Mouse (Mus musculus) spleen, postnatal 36 days (tissue): ENCODE measurements around the gene Mybl2.

Source experiments
- DNase-seq, 2 experiments: peaks; one replicate each; pipeline ENCODE4 v3.0.0; 2022; ENCODE audit warnings: low spot score in 2 of 2, mixed read lengths in 1 of 2

The Mybl2 gene

GRCm38 (mm10) chr2:163111413-163112201 is 57.1 kb downstream of the Mybl2 start:
- no peak for DNase-seq

GRCm38 (mm10) chr2:163120626-163121352 is 66.3 kb downstream of the Mybl2 start:
- no peak for DNase-seq

DNA sequence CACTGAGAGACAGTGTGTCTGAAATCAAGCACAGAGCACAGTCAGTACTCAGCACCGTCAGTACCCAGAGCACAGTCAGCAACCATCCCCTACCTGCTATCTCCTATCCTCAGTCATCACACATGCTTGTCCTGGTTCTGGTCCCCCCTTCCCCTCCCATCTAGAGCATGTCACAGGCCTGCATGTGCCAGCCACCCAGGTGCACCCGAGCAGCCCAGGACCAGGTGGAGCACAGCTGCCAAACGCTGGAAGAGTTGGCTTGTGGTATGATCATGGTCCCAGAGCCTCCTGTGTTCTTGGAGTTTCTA is 66.8 kb downstream of the Mybl2 start:
- DNase-seq = no peak

DNA sequence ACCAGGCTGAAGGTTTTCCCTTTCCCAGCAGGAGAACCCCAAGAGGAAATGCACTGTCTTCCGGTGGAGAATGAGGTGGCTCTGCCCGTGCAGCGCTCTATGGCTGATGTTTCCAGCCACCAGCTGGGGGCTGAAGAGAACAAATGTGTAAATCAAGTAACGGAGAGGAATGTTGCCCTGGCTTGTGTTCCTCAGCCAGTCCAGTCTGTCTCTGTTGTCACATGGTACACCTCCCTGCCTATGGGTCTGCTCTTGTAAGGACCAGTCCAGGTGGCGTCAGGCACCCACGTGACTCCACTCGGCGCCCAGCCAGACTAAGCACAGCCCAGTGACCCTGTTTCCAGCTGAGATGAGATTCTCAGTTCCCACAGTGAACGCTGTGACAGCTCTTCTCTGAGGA is 67.8 kb downstream of the Mybl2 start:
- DNase-seq = no peak

GRCm38 (mm10) chr2:163123496-163123895 is 69.0 kb downstream of the Mybl2 start:
- no peak for DNase-seq

- no peak for DNase-seq
Measured at GRCm38 (mm10) chr2:163130837-163131236, 76.3 kb downstream of the Mybl2 start.

DNA sequence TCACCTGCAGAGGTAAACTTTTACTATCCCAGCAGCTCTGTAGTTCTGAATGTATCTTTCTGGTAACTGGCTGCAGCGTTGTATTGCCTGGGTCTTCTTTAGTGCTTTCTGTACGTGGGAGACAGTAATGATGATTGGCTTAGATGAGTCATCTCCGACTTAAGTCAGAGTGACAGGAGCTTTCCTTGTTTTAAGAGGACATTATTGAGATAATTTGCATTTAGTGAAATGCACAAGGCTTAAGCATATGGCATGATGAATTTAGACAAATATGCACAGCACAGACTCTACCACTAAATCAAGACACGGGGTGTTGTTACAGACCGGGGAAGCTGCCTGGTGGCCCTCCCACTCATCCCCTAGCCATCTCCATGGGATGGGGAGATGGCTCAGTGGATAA is 77.8 kb downstream of the Mybl2 start:
- DNase-seq = no peak
